Mouse (Mus musculus) liver, adult (tissue): ENCODE measurements around the gene Rundc1.

Experiments
- GATA4 ChIP-seq: IDR thresholded peaks from 2 replicates; pipeline ENCODE4 v1.6.1; 2014; ENCODE audit warnings: mild to moderate bottlenecking, low read length; ENCODE audit not compliant: insufficient replicate concordance

Rundc1 gene

GRCm38 (mm10) chr11:101436916-101437315, 12.0 kb downstream of the Rundc1 start:
- no peak for TF ChIP-seq GATA4

GRCm38 (mm10) chr11:101442127-101442693, 17.3 kb downstream of the Rundc1 start, which contains the start of gene Rpl27:
Gene Rpl27 (plus strand): TSS chr11:101442298.
- peak; percentile 44; the same call in 1 of the 2 replicates for TF ChIP-seq GATA4

GRCm38 (mm10) chr11:101442760-101443159, 17.9 kb downstream of the Rundc1 start:
- TF ChIP-seq GATA4, result no peak

GRCm38 (mm10) chr11:101446319-101446718, 21.4 kb downstream of the Rundc1 start:
- no peak for TF ChIP-seq GATA4

GRCm38 (mm10) chr11:101447786-101448185, 22.9 kb downstream of the Rundc1 start:
- no peak for TF ChIP-seq GATA4

- TF ChIP-seq GATA4, result peak; percentile 16; the same call in 1 of the 2 replicates
Measured at GRCm38 (mm10) chr11:101448274-101448746, 23.4 kb downstream of the Rundc1 start, which contains the start of gene Ifi35. Gene Ifi35 (plus strand): TSS chr11:101448407.

GRCm38 (mm10) chr11:101448899-101449298, 24.0 kb downstream of the Rundc1 start:
- no peak for TF ChIP-seq GATA4

- no peak for TF ChIP-seq GATA4
Measured at GRCm38 (mm10) chr11:101450394-101450793, 25.5 kb downstream of the Rundc1 start.

- no peak for TF ChIP-seq GATA4
Measured at GRCm38 (mm10) chr11:101451536-101451935, 26.7 kb downstream of the Rundc1 start.

- peak; percentile 21; the same call in 1 of the 2 replicates for TF ChIP-seq GATA4
Measured at GRCm38 (mm10) chr11:101452093-101452774, 27.3 kb downstream of the Rundc1 start.

- no peak for TF ChIP-seq GATA4
Measured at GRCm38 (mm10) chr11:101454702-101455101, 29.8 kb downstream of the Rundc1 start.

GRCm38 (mm10) chr11:101455627-101456026, 30.7 kb downstream of the Rundc1 start:
- no peak for TF ChIP-seq GATA4

GRCm38 (mm10) chr11:101457631-101458030, 32.7 kb downstream of the Rundc1 start:
- no peak for TF ChIP-seq GATA4

GRCm38 (mm10) chr11:101458217-101458616, 33.3 kb downstream of the Rundc1 start:
- no peak for TF ChIP-seq GATA4

GRCm38 (mm10) chr11:101459716-101460115, 34.8 kb downstream of the Rundc1 start:
- no peak for TF ChIP-seq GATA4

- TF ChIP-seq GATA4, result no peak
Measured at GRCm38 (mm10) chr11:101460321-101460720, 35.4 kb downstream of the Rundc1 start.
